Mouse (Mus musculus): ENCODE results near the gene Shisal1. TPM values are rescaled to one million over a fixed set of nuclear protein-coding genes. Genes with fewer than 3 reads are reported as not detected.
A peak's percentile ranks its signal among the peaks of the same experiment; 100 is the strongest.

The Shisal1 gene
- polyA plus RNA-seq, 1 experiment from 2014 or later: 8.6 TPM

DNA sequence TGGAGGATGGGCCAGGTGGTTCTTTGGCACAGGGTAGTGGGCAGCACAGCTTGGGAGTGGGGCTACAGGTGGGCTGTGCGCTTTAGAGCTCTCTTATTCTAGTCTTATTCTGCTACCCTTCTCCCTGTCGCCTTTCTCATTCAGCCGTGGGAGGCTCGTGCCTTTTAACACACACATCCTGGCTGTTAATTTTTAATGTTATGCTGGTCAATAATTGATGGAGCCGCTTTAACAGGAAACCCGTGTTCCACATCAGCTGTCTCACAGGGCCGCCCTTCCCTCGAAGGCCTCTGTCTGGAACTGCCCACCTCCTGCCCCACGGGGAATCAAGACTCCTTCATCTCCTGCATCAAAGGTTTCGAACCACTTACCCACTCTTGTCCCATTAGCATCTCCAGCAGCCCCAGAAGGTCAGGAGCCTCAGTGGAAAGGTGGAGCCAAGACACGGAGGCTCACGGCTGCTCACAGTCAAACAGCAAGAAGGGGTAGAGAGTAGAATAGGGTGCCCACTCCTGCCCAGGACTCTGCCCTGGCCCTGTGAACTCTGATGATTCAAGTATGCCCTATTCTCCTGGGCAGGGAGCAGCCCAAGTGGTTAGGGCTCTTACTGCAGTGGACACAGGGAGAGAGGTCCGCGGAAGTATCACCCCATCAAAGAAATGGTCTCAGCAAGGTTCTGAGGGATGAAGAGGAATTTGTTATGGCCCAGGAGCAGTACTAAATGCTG, 51.4 kb downstream of the Shisal1 start:
- H3K4me1 ChIP-seq (ENCODE audit: control insufficient read depth, insufficient read depth, low read depth, low read length): peaks cover 8% of the 10 kb centered on the region
- H3K27ac ChIP-seq (ENCODE audit: low read depth, low read length): no peak overlapping the region
- H3K27me3 ChIP-seq (replicated peaks; ENCODE audit: control insufficient read depth, insufficient read depth, low read length): no peaks in the 10 kb centered on the region
- H3K9me3 ChIP-seq (ENCODE audit: control insufficient read depth, low read length): peaks cover 4% of the 10 kb centered on the region; the same call in 1 of the 2 replicates
- H3K4me3 ChIP-seq (ENCODE audit: low read length): no peak overlapping the region
- no peak overlapping the region for H3K9ac ChIP-seq (ENCODE audit: low read depth, low read length)
- no peak for ATAC-seq
- no peak overlapping the region for H3K4me2 ChIP-seq (ENCODE audit: low read length)
- WGBS: 67% methylated on average over 14 of the region's 14 CpGs
- no peaks in the 10 kb centered on the region for H3K36me3 ChIP-seq (ENCODE audit: control insufficient read depth, insufficient read depth, low read length)

DNA sequence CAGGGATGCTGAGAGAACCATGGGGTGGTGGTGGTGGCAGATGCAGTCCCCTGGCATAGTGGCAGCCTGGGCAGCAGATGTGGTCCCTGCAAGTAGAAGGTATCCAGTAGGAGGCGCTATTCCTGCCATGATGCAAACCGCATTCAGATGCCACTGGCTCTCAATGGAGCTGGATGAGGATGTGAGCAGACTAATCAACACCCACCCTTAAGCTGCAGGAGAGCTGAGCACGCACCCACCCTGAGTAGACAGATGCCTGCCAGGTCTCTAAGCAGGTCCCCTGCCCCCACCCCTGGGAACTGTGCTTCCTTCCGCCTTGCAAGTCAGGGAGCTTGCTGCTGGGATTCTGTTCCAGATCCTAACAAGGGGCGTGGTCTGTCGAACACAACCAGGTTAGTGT, 53.6 kb downstream of the Shisal1 start:
- 0 out of 2 replicates have a peak, but pooled peaks cover 2% of the 10 kb centered on the region for H3K36me3 ChIP-seq (ENCODE audit: control insufficient read depth, insufficient read depth, low read length)
- 46% methylated on average over 6 of the region's 6 CpGs for WGBS
- peaks cover 5% of the 10 kb centered on the region for H3K9me3 ChIP-seq (ENCODE audit: control insufficient read depth, low read length)
- no peaks in the 10 kb centered on the region for H3K27me3 ChIP-seq (replicated peaks; ENCODE audit: control insufficient read depth, insufficient read depth, low read length)
- H3K4me2 ChIP-seq (ENCODE audit: low read length): no peak overlapping the region
- no peak overlapping the region for H3K27ac ChIP-seq (ENCODE audit: low read depth, low read length)
- no peak overlapping the region for H3K4me3 ChIP-seq (ENCODE audit: low read length)
- peaks cover 7% of the 10 kb centered on the region; the same call in 1 of the 2 replicates for H3K4me1 ChIP-seq (ENCODE audit: control insufficient read depth, insufficient read depth, low read depth, low read length)
- H3K9ac ChIP-seq (ENCODE audit: low read depth, low read length): no peak overlapping the region
- no peak for ATAC-seq

DNA sequence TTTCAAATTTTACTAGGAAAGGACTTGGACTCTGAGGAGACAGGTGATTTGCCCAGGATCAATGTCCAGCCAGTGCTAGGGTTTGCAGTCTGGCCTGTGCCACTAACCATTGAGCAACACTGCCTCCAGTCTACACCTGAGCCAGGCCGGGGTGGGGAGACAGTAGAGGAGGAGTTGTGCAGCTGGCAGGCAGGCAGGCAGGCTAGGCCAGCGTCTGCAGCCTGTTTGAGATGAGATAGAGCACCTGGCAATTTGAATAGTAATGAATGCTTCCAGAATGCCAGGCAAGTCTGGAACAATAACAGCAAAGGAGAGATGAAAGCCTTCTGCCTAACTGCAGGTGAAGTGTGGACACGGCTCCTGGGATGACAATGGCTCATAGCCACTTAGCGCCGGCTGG, 54.1 kb downstream of the Shisal1 start:
- Histone ChIP-seq H3K9me3 (ENCODE audit: control insufficient read depth, low read length) (peaks cover 8% of the 10 kb centered on the region), H3K4me3 (ENCODE audit: low read length) (no peak overlapping the region), H3K9ac (ENCODE audit: low read depth, low read length) (no peak overlapping the region), H3K4me1 (ENCODE audit: control insufficient read depth, insufficient read depth, low read depth, low read length) (peaks cover 7% of the 10 kb centered on the region; the same call in 1 of the 2 replicates), H3K4me2 (ENCODE audit: low read length) (no peak overlapping the region), H3K27ac (ENCODE audit: low read depth, low read length) (no peak overlapping the region), H3K27me3 (replicated peaks; ENCODE audit: control insufficient read depth, insufficient read depth, low read length) (no peaks in the 10 kb centered on the region), H3K36me3 (ENCODE audit: control insufficient read depth, insufficient read depth, low read length) (peaks cover 2% of the 10 kb centered on the region; the same call in 1 of the 2 replicates)
- 40% methylated on average over 5 of the region's 5 CpGs for WGBS
- peak; percentile 44; the same call in 1 of the 2 replicates for ATAC-seq

DNA sequence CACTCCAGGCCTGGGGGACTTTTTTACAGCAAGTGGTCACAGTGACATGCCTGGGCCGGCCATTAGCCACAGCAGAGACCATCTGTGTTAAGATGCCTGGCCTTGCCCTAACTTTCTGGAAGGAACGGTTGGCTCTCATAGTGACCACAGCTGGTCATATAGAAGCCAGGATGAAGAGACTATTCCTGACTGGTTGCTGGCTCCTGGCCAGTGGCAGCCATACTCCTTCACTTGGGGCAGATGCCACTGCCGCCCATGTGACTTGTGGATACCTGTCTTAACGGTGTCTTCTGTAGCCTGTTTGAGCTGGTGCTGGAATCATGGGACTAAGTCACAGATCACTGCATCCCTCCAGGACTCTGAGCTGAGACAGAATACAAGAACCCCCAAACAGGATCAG, 54.8 kb downstream of the Shisal1 start:
- Histone ChIP-seq H3K36me3 (ENCODE audit: control insufficient read depth, insufficient read depth, low read length) (peaks cover 7% of the 10 kb centered on the region), H3K27ac (ENCODE audit: low read depth, low read length) (no peak overlapping the region), H3K27me3 (replicated peaks; ENCODE audit: control insufficient read depth, insufficient read depth, low read length) (no peaks in the 10 kb centered on the region), H3K4me2 (ENCODE audit: low read length) (no peak overlapping the region), H3K4me3 (ENCODE audit: low read length) (no peak overlapping the region), H3K9me3 (ENCODE audit: control insufficient read depth, low read length) (peaks cover 14% of the 10 kb centered on the region), H3K9ac (ENCODE audit: low read depth, low read length) (no peak overlapping the region), H3K4me1 (ENCODE audit: control insufficient read depth, insufficient read depth, low read depth, low read length) (peaks cover 5% of the 10 kb centered on the region; the same call in 1 of the 2 replicates)
- 86% methylated on average over 4 of the region's 4 CpGs for WGBS
- no peak for ATAC-seq

DNA sequence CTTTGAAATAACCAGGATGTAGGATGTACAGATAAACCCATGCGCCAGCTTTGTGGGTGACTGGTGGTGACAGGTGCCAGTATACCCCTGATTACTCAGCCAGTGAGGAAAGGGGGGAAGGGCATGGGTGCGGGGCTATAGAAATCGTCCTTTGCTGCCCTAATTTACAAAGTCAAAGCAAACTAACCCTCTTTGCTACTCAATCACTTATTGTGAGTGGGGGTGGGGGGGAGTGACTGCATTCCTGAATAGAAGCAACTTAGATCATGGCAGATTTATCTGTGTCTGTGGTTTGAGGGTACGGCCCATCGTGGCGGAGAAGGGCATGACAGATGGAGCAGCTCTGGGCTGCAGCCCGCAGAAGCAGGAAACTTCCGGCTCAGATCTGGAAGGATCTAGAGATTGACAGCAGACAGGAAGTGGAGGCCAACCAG, 58.2 kb downstream of the Shisal1 start:
- 90% methylated on average over 8 of the region's 8 CpGs for WGBS

DNA sequence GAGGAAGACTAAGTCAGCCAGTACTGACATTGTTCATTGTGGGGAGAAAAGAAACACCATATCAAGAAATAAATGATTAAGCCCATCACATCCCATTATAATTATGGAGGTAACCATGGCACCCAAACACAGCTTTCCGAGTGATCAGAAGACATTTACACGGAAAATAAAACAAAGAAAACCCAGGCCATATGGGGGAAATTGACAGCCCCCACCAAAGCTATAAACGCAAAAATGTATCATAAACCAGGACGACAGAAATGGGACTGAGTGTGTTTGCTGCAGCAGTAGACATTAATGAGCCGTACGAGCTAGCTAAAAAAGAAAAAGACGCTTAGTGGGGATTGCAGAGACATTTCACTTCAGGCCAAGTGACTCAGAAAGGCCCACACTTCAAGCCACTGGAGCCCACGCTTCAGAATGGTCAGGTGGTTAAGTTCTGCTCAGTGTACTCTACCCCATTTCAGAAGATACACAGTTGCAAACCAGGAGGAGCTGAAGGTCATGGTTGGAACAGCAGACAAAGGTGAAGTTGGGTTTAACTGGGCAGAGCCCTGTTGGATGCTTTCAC, 60.8 kb downstream of the Shisal1 start:
- no peak for ATAC-seq
- Histone ChIP-seq H3K4me2 (ENCODE audit: low read length) (no peak overlapping the region), H3K4me3 (ENCODE audit: low read length) (no peak overlapping the region), H3K9me3 (ENCODE audit: control insufficient read depth, low read length) (peaks cover 14% of the 10 kb centered on the region), H3K4me1 (ENCODE audit: control insufficient read depth, insufficient read depth, low read depth, low read length) (no peaks in the 10 kb centered on the region), H3K9ac (ENCODE audit: low read depth, low read length) (no peak overlapping the region), H3K27me3 (replicated peaks; ENCODE audit: control insufficient read depth, insufficient read depth, low read length) (no peaks in the 10 kb centered on the region), H3K36me3 (ENCODE audit: control insufficient read depth, insufficient read depth, low read length) (peaks cover 7% of the 10 kb centered on the region), H3K27ac (ENCODE audit: low read depth, low read length) (no peak overlapping the region)
- 81% methylated on average over 8 of the region's 8 CpGs for WGBS

More for the DNA sequence above, 58.2 kb downstream of the Shisal1 start:
- H3K4me1 ChIP-seq (ENCODE audit: control insufficient read depth, insufficient read depth, low read depth, low read length): peaks cover 5% of the 10 kb centered on the region; the same call in 1 of the 2 replicates
- ATAC-seq: no peak
- H3K9me3 ChIP-seq (ENCODE audit: control insufficient read depth, low read length): peaks cover 18% of the 10 kb centered on the region
- no peak overlapping the region for H3K9ac ChIP-seq (ENCODE audit: low read depth, low read length)
- no peak overlapping the region for H3K4me2 ChIP-seq (ENCODE audit: low read length)
- H3K36me3 ChIP-seq (ENCODE audit: control insufficient read depth, insufficient read depth, low read length): peaks cover 7% of the 10 kb centered on the region
- no peak overlapping the region for H3K4me3 ChIP-seq (ENCODE audit: low read length)
- no peak overlapping the region for H3K27ac ChIP-seq (ENCODE audit: low read depth, low read length)
- no peaks in the 10 kb centered on the region for H3K27me3 ChIP-seq (replicated peaks; ENCODE audit: control insufficient read depth, insufficient read depth, low read length)

DNA sequence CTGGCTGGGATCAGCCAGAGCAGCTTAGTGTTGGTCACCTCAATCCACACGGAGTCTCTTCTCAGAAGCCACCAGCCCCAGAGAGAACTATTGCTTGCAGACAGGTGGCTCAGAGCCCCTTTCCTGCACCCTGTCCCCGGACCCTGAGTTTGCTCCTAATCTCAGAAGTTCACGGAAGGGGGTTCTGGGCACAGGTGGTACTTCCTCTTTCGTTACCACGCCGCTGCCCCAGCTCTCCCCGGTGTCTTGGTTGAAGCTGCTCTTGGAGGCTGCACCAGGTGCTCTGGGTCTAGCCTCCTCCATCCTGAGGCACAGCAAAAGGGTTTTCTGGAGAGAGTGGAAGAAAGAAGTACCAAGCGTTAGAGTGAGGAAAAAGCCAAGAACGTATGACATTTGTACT, 62.8 kb downstream of the Shisal1 start:
- no peak overlapping the region for H3K4me3 ChIP-seq (ENCODE audit: low read length)
- peaks cover 7% of the 10 kb centered on the region for H3K36me3 ChIP-seq (ENCODE audit: control insufficient read depth, insufficient read depth, low read length)
- no peak for ATAC-seq
- H3K27ac ChIP-seq (ENCODE audit: low read depth, low read length): no peak overlapping the region
- 94% methylated on average over 9 of the region's 9 CpGs for WGBS
- no peak overlapping the region for H3K9ac ChIP-seq (ENCODE audit: low read depth, low read length)
- peaks cover 13% of the 10 kb centered on the region for H3K9me3 ChIP-seq (ENCODE audit: control insufficient read depth, low read length)
- H3K27me3 ChIP-seq (replicated peaks; ENCODE audit: control insufficient read depth, insufficient read depth, low read length): no peaks in the 10 kb centered on the region
- H3K4me1 ChIP-seq (ENCODE audit: control insufficient read depth, insufficient read depth, low read depth, low read length): no peaks in the 10 kb centered on the region
- no peak overlapping the region for H3K4me2 ChIP-seq (ENCODE audit: low read length)

DNA sequence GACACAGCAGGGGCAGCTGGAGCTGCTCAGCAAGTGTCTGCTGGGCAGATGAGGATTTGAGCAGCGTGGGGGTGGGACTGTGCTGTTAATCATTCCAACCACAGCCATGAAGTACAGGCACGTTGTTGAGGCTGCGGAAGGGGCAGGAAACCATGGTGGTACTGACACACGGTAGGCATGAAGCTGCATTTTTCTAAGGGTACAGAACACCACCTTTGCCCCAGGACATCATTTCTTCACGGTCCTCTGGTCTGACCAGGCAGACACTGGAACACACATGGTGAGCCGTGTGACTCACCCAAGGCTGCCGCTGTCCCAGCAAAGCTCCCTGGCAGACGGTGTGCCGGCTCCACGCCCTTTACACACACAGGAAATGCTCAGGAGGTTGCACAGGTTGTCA, 66.7 kb downstream of the Shisal1 start:
- Histone ChIP-seq H3K9ac (ENCODE audit: low read depth, low read length) (no peak overlapping the region), H3K4me1 (ENCODE audit: control insufficient read depth, insufficient read depth, low read depth, low read length) (no peaks in the 10 kb centered on the region), H3K36me3 (ENCODE audit: control insufficient read depth, insufficient read depth, low read length) (no peaks in the 10 kb centered on the region), H3K4me2 (ENCODE audit: low read length) (no peak overlapping the region), H3K4me3 (ENCODE audit: low read length) (no peak overlapping the region), H3K27me3 (replicated peaks; ENCODE audit: control insufficient read depth, insufficient read depth, low read length) (no peaks in the 10 kb centered on the region), H3K9me3 (ENCODE audit: control insufficient read depth, low read length) (peaks cover 4% of the 10 kb centered on the region; the same call in 1 of the 2 replicates), H3K27ac (ENCODE audit: low read depth, low read length) (no peak overlapping the region)
- ATAC-seq: no peak
- WGBS: 86% methylated on average over 10 of the region's 10 CpGs

DNA sequence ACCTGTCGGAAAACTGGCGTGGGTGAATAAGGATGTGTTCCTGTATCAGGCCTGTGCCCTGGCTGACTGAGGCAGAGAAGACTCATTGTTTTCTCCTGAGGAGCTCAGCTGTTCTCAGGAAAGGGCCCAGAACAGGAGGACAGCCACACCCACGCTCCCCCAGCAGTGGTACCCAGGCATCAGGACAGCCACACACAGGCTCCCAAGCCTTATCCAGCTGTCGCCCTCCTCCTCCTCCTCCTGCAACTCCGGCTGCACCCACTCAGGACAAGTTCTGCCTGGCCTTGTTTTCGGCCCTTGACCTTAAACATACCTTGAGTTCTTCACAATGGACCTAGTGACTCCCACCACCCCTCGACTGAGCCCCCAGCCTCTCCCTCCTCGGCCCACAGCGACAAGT, 68.2 kb downstream of the Shisal1 start:
- Histone ChIP-seq H3K4me1 (ENCODE audit: control insufficient read depth, insufficient read depth, low read depth, low read length) (no peaks in the 10 kb centered on the region), H3K27me3 (replicated peaks; ENCODE audit: control insufficient read depth, insufficient read depth, low read length) (no peaks in the 10 kb centered on the region), H3K4me3 (ENCODE audit: low read length) (no peak overlapping the region), H3K4me2 (ENCODE audit: low read length) (no peak overlapping the region), H3K9ac (ENCODE audit: low read depth, low read length) (no peak overlapping the region), H3K36me3 (ENCODE audit: control insufficient read depth, insufficient read depth, low read length) (no peaks in the 10 kb centered on the region), H3K9me3 (ENCODE audit: control insufficient read depth, low read length) (peaks cover 10% of the 10 kb centered on the region; the same call in 1 of the 2 replicates), H3K27ac (ENCODE audit: low read depth, low read length) (no peak overlapping the region)
- ATAC-seq: no peak
- WGBS: 86% methylated on average over 9 of the region's 9 CpGs

Data from hindbrain, embryonic 16.5 days (tissue).